Comparison of ENCODE assay signal across 8 mouse cellular contexts in genomic region chr10:81426897-81427296, GRCm38 (mm10). TPM values are rescaled to one million over a fixed set of nuclear protein-coding genes. Genes with fewer than 3 reads are reported as not detected.
DNase-seq lines count a peak whose midpoint lies in the region; ATAC-seq and TF ChIP-seq lines count a peak whose summit lies in the region.

No protein-coding gene starts in this region.

- H3K4me1 ChIP-seq in bone marrow, adult 2 months (ENCODE audit: control insufficient read depth, insufficient read depth, low read length), result peaks cover 7% of the 10 kb centered on the region
- H3K4me1 ChIP-seq in forebrain, embryonic 13.5 days, result peaks cover 54% of the 10 kb centered on the region
- peaks cover 62% of the 10 kb centered on the region for H3K4me1 ChIP-seq in hindbrain, embryonic 10.5 days (replicated peaks)

- H3K4me2 ChIP-seq in forebrain, embryonic 13.5 days, result peak overlapping the region; percentile 72

- no peak for ATAC-seq in forebrain, embryonic 13.5 days

- peak; percentile 25; the same call in 1 of the 2 replicates for TF ChIP-seq POLR2A in bone marrow, adult 2 months (IDR thresholded peaks at IDR 0.05; ENCODE audit: borderline replicate concordance, control insufficient read depth, low read depth, low read length)

- no peak for TF ChIP-seq CTCF in bone marrow, adult 2 months (IDR thresholded peaks at IDR 0.05; ENCODE audit: control insufficient read depth, insufficient read depth, low read length)

- no peaks in the 10 kb centered on the region for H3K36me3 ChIP-seq in forebrain, embryonic 13.5 days (ENCODE audit: poor library complexity, severe bottlenecking)
- no peaks in the 10 kb centered on the region for H3K36me3 ChIP-seq in hindbrain, embryonic 10.5 days

- H3K4me3 ChIP-seq in bone marrow, adult 2 months (replicated peaks; ENCODE audit: control insufficient read depth, low read depth, low read length), result peak overlapping the region; percentile 52
- H3K4me3 ChIP-seq in forebrain, embryonic 13.5 days, result peak overlapping the region; percentile 44
- H3K4me3 ChIP-seq in hindbrain, embryonic 10.5 days, result peak overlapping the region; percentile 45

- H3K9ac ChIP-seq in forebrain, embryonic 13.5 days, result peak overlapping the region; percentile 66

- H3K27me3 ChIP-seq in forebrain, embryonic 13.5 days, result peaks cover 54% of the 10 kb centered on the region
- H3K27me3 ChIP-seq in hindbrain, embryonic 10.5 days (ENCODE audit: insufficient read depth, poor library complexity, severe bottlenecking), result peaks cover 89% of the 10 kb centered on the region

- under 1% methylated on average over 38 of the region's 38 CpGs for WGBS in bone marrow, adult 2 months
- under 1% methylated on average over 19 of the region's 38 CpGs for WGBS in forebrain, embryonic 13.5 days
- WGBS in hindbrain, embryonic 10.5 days, result 2% methylated on average over 38 of the region's 38 CpGs

- no peaks in the 10 kb centered on the region for H3K9me3 ChIP-seq in forebrain, embryonic 13.5 days (replicated peaks)
- 0 out of 2 replicates have a peak, but pooled peaks cover 5% of the 10 kb centered on the region for H3K9me3 ChIP-seq in hindbrain, embryonic 10.5 days

- peak; percentile 66 for DNase-seq in MN1 (ENCODE audit: low spot score)
- DNase-seq in hindbrain, embryonic 10.5 days (ENCODE audit: low spot score), result peak; percentile 11
- DNase-seq in layer of hippocampus, adult 9-11 months, result peak; percentile 14
- DNase-seq in lung, postnatal 14 days, result peak; percentile 77
- peak; percentile 52 for DNase-seq in right cerebral cortex, postnatal 4 days
- no peak for DNase-seq in c-Kit-positive CD71-positive TER-119-positive erythroid progenitor cells, embryonic 14.5 days (ENCODE audit: low spot score)

- peak overlapping the region; percentile 29; the same call in 1 of the 2 replicates for H3K27ac ChIP-seq in bone marrow, adult 2 months (ENCODE audit: control insufficient read depth, insufficient read depth, low read depth, low read length, poor library complexity)
- H3K27ac ChIP-seq in forebrain, embryonic 13.5 days, result no peak overlapping the region
- H3K27ac ChIP-seq in hindbrain, embryonic 10.5 days, result no peak overlapping the region

RNA-seq across cellular contexts. Expression of gene Nfic, which starts 28.5 kb away (rescaled TPM):
- 5.1 and 14.5 TPM in 2 replicates for polyA plus RNA-seq in bone marrow, adult 2 months (2011; ENCODE audit: insufficient read depth, insufficient read length, low replicate concordance, missing spikeins)
- 18.5 and 25.2 TPM in 2 replicates for polyA plus RNA-seq in forebrain, embryonic 13.5 days (2015; fragmentation: Nextera tagmentation; extraction: Ambion mirVana)
- polyA plus RNA-seq in hindbrain, embryonic 10.5 days (2016; fragmentation: Nextera tagmentation; extraction: Ambion mirVana), result 10.5 and 16.0 TPM in 2 replicates

RNA-seq across cellular contexts. Expression of gene Smim24, which starts 34.0 kb away (rescaled TPM):
- polyA plus RNA-seq in bone marrow, adult 2 months (2011; ENCODE audit: insufficient read depth, insufficient read length, low replicate concordance, missing spikeins), result 7.9 and 18.0 TPM in 2 replicates
- 1.8 TPM in 2 replicates for polyA plus RNA-seq in forebrain, embryonic 13.5 days (2015; fragmentation: Nextera tagmentation; extraction: Ambion mirVana)
- polyA plus RNA-seq in hindbrain, embryonic 10.5 days (2016; fragmentation: Nextera tagmentation; extraction: Ambion mirVana), result 2.7 and 3.0 TPM in 2 replicates

RNA-seq across cellular contexts. Expression of gene Gm48552, which starts 38.1 kb away (rescaled TPM):
- polyA plus RNA-seq in bone marrow, adult 2 months (2011; ENCODE audit: insufficient read depth, insufficient read length, low replicate concordance, missing spikeins), result not detected in 2 replicates
- polyA plus RNA-seq in forebrain, embryonic 13.5 days (2015; fragmentation: Nextera tagmentation; extraction: Ambion mirVana), result 2.1 and 2.3 TPM in 2 replicates
- 1.0 and 2.5 TPM in 2 replicates for polyA plus RNA-seq in hindbrain, embryonic 10.5 days (2016; fragmentation: Nextera tagmentation; extraction: Ambion mirVana)

RNA-seq across cellular contexts. Expression of gene Gm48551, which starts 42.6 kb away (rescaled TPM):
- 3.4 and 4.3 TPM in 2 replicates for polyA plus RNA-seq in bone marrow, adult 2 months (2011; ENCODE audit: insufficient read depth, insufficient read length, low replicate concordance, missing spikeins)
- polyA plus RNA-seq in forebrain, embryonic 13.5 days (2015; fragmentation: Nextera tagmentation; extraction: Ambion mirVana), result 4.2 and 5.8 TPM in 2 replicates
- polyA plus RNA-seq in hindbrain, embryonic 10.5 days (2016; fragmentation: Nextera tagmentation; extraction: Ambion mirVana), result 4.0 and 4.8 TPM in 2 replicates

RNA-seq across cellular contexts. Expression of gene Dohh, which starts 42.7 kb away (rescaled TPM):
- polyA plus RNA-seq in bone marrow, adult 2 months (2011; ENCODE audit: insufficient read depth, insufficient read length, low replicate concordance, missing spikeins), result 14.6 and 23.0 TPM in 2 replicates
- 76.7 and 87.3 TPM in 2 replicates for polyA plus RNA-seq in forebrain, embryonic 13.5 days (2015; fragmentation: Nextera tagmentation; extraction: Ambion mirVana)
- 95.8 and 98.2 TPM in 2 replicates for polyA plus RNA-seq in hindbrain, embryonic 10.5 days (2016; fragmentation: Nextera tagmentation; extraction: Ambion mirVana)
